Mouse (Mus musculus) layer of hippocampus, postnatal 25 days (tissue): Measurements from ENCODE around the gene Tom1. TPM values are rescaled to one million over a fixed set of nuclear protein-coding genes. Genes with fewer than 3 reads are reported as not detected.

Experiments used
- DNase-seq, 2 experiments: peaks; one replicate each; pipeline ENCODE4 v3.0.0; 2022; ENCODE audit warnings: mixed read lengths in 2 of 2, low spot score in 1 of 2; ENCODE audit errors: extremely low spot score in 1 of 2
- total RNA-seq, 2 experiments: library from RNA; stranded (reverse); gene quantifications; 2 replicates each; pipeline ENCODE4 v1.2.3; 2021

The Tom1 gene
- total RNA-seq: 10 to 100 TPM; 37.3 to 38.7 TPM

DNA sequence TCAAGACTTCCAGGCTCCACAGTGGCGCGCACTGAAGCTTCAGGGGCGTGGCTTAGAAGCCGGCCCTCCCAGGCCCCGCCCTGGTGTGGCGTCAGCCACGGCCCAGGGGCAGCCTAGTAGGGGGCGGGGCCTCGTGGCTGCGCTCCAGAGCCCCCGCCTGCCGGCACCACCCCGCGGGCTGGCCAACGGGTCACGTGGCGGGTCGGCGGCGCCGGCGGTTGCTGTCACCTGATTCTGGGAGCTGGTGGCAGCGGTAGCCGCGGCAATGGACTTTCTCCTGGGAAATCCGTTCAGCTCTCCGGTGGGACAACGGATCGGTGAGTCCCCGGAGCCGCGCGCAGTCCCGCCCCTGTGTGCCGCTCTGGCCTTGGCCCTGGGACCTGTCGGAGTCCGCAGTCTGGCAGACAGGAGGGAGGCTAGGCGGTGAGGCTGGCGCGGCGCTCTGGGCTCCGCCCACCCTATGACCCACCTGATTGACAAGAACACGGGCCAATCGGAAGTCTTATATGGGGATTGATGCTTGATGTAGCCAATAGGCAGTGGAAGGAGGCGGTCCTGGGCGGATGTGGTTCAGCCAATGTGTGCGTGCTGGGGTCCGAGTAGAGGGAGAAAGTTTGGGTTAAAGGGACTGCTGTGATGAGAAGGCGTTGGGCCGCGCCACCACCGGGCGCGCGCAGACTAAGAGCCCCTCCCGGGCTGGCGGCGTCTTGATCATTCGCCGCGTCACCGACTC lies at the start of gene Tom1:
Tom1 (plus strand) TSS at position 195 of the 733 bp plus-strand sequence.
- peak; percentile 99 to 100 for DNase-seq

DNA sequence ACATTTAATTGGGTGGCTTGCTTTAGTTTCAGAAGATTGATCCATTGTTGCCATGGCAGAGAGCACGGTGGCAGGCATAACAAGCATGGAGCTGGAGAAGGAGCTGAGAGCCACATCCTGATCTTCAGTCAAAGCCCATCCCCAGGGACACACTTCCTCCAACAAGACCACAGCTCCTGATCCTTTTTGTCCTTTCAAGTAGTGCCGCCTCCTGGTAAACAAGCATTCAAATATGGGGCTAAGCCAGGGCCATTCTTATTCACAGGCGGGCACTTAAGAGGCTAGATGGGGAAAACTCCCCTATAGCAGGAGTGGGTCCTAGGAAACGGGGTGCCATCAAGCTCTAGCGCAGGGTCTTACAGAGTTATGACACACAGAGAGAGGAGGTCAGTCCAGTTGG lies 46.1 kb upstream of the Tom1 start:
- DNase-seq: no peak

DNA sequence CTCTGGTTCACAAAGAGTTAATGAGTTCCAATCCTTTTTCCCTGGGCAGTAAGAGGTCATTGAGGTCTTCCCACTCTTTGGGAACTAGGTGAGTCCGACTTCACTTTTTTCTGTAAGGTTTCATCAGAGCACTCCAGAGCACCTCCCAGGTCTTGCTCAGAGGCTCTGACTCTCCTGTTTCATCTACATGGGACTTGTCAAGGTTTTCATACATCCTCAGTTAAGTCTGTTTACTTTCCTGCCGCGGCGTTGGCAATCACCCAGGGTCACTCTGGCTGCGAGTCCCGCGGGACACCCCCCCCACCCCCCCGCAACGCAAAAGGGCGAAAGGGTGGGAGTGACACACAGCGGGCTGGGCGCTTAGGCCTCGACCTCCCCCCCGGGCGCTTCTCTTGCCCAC lies 43.5 kb upstream of the Tom1 start:
- no peak for DNase-seq

DNA sequence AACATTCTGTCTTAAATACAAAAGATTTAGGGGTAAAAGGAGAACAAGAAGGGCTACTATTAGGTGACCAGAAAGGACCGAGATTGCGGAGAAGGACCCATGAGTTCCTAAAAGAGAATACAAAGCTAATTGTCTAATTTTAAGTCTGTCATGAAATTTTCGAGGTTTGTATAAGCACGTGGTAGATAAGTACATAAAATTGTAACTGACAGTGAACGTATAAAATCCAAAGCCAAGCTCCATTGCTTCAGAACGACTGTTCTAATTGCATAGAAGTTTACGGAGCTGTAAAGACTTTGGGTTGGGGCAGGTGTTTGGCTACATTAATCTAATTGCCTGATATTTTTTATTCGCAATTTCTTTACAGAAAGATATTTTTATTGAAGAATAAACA lies 40.4 kb upstream of the Tom1 start, which contains the start of gene Hmgxb4:
Hmgxb4 (plus strand) TSS at position 276 of the 394 bp plus-strand sequence.
- no peak for DNase-seq

DNA sequence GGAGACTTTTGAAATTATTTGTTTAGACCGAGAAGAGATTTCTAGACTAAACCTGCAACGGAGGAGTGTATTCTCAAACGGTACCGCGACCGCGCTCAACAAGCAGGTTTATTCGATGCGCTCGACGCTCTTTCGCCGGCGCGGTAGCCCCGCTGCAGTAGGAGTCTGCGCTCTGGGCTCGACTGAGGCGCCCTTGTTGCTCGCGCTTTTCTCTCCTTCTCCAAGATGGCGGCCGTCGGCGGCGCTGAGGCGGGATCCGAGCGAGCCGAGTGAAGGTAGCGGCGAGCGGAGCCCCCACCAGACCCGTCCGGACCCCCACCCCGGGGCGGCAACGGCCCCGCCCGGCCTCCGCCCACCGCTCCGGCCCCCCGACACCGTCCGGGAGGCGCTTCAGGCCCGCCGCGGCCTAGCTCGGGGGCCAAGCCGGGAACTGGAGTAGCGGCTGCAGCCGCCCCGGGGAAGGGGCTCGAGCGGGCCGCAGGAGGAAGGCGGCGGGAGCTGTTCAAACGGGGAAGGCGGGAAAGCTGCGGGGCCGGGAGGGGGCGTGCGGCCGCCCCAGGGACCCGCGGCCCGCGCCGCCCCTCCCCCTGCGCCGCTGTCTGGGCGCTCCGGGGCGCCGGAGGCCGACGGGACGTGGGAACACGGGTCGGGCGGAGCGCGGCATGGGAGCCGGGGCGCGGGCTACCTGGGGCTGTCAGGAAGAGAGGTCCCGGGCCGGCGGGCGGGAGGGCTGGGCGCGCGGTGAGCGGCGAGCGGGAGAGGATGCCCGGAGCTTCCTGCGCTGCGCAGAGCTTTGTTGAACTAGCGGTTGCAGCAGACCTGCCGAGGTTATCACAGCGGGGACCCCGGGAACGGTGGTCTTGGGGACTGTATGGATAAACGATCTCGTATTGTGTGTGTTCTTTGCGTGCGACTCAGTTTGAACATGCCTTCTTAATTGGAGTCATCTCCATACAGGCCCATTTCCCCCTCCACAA lies 39.7 kb upstream of the Tom1 start:
- peak; percentile 68 to 78 for DNase-seq

DNA sequence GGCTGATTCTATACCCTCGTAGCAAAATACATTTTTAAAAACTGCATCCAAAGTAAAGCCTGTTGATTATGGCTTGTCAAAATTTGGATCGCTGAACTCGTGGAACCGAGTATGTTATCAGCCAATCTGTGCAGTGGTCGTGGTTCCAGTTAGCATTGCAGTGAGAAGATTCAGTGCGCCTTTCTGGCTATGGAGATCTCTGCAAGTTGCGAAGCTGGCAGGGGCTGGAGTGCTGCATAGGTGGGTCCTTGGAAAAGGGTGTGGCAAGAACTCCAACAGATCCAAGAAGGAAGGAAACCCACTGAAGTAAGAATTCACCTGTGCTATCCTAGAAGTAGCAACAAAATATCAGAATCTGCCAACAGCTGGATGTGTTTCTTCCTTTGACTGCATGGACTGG lies 39.0 kb upstream of the Tom1 start:
- DNase-seq: no peak

DNA sequence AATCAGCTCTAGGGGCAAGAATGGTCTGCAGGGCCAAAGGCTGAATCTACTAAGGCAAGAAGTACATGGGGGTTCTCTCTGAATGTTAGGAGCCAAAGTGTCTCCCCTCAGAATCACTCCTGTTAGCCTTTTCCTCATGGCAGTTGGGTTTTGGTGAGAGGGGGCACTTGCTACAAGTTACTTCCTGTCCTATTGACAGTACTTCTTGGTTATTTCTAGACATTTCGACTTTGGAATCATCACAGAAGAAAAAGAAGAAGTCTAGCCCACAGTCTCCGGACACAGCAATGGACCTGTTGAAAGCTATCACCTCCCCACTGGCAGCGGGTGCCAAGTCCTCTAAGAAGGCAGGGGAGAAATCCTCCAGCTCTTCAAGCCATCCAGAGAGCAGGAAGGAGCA lies 33.1 kb upstream of the Tom1 start:
- DNase-seq: no peak

DNA sequence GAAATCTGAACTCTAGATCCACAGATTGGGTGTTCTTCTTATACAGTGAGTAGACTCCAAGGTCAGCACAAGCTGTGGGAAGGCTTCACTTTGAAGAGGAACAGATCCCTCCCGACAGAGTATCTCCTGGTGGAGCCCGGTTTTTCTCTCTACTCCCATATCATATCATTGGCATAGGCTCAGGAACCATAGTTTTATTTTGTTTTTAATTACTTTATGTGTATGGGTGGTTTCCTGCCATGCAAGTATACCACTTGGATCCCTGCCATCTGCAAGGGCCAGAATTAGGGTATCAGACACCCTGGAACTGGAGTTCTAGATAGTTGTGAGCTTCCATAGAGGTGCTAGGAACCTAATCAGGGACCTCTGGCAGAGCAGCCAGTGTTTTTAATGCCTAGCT lies 24.7 kb upstream of the Tom1 start:
- DNase-seq: no peak

DNA sequence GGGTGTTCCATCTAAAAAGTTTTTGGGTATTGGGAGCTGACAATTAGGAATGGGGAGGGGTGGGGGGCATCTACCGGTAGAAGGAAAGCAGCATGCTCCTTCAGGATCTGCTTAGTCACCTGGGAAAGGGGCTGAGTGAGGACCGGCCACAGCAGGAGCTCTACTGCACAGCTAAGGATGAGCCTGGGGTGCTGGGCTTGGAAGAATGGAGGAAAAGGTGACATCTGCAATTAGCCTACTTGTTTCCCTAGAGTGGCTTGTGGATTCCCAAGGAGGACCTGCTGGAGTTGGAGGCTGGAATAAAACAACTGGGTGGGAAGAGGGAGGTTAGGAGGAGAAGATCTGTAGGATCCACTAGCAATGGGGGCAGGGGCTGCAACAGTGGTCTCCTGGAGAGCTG lies 19.9 kb upstream of the Tom1 start:
- no peak for DNase-seq

DNA sequence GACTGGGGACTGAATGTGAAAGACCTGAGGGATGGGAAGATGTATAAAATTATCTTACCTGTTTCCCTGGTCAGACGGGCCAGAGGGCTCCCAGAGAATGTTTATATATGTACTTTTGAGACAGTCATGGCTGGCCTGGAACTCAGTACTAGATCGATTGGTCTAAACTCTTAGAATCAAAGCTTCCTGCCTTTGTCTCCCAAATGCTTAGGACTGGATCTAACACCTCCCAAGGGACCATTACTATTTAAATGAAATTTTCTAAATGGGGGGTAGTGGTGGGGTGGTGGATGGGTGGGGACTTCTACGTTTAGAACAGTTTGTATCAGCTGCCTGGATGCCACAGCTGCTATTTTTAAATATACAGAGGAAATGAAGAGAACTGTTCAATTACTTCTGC lies 19.5 kb upstream of the Tom1 start:
- no peak for DNase-seq

DNA sequence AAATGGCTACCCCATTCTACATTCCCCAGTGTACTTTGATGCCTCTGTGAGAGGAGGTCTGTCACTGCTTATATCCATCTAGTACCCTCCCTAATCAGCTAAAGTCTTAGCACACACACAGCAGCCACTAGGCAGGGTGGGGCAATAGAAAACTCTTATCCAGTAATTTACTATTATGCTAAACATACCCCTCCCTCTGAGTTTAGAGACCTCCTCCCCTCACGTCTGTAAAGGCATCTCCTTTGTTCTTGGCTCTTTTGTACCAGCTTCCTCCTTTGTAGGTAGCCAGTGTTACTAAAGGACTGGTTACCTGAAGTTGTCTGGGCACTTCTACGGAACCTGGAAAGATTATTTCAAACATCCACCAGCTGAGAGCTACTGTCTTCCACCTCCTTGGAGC lies 17.5 kb upstream of the Tom1 start:
- no peak for DNase-seq

DNA sequence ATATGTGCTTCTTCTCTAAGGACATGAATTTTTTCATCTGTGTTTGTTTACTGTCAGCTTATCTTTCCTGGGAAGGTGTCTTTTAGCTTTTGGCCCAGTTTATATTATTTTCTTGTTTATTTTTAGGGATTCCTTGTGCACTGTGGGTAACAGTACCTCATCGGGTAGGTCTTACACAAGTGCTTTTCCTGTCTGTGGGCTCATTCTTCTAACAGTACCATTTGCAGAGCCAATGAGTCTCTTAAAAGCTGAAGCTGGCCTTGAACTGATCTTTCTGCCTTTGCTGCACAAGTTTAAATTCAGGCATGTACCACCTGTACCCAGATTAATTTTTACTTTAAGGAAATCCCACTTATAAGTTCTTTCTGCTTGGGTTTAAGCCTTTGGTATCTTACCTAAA lies 17.1 kb upstream of the Tom1 start:
- DNase-seq: no peak

DNA sequence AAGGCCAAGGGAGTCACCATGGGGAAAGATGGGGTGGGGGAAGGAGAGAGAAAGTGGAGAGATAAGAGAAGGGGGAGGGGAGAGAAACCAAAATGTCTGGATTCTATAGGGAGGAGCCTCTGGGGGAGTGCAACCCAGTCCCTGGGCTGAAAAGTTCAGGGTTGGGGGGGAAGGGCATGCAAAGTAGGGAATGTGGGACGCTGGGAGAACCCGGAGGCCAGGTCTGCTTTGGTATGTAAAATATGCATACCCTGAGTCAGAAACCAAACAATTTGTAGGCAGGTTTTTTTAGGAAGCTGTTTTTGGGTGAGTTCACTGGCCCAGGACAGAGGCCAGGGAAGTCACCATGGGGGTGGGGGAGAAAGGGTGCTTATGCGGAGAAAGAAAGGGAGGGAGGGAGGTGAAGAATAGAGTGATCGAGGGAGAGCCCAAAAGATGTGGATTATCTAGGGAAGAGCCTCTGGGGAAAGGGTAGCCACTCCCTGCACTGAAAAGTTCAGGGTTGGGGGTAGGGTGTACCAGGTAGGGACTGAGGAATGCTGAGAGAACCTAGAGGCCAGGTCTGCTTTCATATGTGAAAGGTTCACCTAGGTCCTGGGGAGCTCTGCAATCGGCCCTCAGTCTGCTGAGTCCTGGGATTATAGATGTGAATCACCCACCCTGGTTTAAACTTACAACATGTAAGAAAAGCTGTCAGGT lies 15.1 kb upstream of the Tom1 start:
- DNase-seq: no peak

DNA sequence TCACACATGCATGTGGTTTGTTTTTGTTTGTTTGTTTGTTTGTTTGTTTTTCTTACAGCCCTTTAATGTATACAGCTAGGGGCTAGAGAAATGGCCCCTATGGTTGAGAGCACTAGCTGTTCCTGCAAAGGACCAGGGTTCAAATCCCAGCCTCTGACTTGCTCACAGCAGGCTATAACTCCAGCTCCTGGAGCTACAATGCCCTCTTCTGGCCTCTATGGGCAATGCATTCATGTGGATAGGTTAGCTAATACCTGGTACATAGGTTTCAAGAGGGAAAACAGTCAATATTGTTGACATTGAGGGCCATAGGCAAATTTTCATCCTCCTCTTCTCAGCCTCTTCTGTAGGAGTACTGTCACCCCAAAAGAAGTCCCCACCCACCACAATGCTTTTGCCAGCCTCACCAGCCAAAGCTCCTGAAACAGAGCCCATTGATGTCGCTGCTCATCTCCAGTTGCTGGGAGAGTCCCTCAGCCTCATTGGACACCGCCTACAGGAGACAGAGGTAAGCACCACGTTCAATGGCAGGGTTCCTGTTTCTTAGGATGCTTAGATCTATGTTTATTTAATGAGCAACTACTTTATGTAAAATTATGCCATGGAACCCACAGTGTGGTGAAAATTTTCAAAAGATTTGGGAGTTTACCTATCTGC lies 9.7 kb upstream of the Tom1 start:
- no peak for DNase-seq

DNA sequence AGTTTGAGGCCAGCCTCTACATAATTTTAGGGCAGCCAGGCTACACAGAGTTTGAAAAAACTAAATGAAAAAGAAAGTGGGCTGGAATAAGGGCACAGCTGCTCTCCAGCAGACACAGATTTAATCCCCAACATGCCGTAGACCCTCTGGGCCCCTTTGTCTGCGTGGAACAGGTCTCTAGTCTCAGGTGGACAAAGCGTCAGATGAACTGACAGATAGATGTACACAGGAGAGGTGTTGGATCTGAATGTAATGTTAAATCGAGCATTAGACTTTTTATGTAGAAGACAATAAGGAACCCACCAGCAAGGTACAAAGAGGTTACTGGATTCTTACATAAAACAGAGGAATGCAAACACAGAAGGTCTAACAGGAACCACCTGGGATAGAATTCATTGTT lies 7.7 kb upstream of the Tom1 start:
- DNase-seq: no peak

DNA sequence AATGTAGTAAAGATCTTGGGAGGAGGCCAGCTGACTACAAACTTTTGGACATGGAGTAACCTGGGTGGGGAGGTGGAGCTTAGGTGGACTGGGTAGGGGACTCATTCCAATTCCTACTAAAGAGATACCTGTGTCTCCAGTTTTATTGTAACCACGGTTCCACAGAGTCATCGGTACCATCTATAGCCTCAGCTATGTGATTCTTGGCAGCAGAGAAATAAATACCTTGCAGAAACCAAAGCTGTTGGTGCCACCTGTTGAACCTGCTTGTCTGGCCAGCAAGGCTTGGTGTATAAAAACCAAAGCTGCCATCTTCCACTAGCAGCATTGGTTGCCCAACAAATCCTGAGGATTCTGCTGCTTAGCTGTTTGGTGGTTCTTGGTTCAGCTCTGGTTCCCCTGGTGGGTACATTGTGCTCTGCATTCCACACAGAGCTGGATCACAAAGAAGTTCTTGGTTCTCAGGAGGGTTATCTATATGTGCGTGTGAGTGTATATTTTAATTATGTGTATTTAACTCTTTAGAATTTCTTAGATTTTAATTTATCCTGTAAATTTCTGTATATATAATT lies 3.0 kb upstream of the Tom1 start:
- DNase-seq: no peak

DNA sequence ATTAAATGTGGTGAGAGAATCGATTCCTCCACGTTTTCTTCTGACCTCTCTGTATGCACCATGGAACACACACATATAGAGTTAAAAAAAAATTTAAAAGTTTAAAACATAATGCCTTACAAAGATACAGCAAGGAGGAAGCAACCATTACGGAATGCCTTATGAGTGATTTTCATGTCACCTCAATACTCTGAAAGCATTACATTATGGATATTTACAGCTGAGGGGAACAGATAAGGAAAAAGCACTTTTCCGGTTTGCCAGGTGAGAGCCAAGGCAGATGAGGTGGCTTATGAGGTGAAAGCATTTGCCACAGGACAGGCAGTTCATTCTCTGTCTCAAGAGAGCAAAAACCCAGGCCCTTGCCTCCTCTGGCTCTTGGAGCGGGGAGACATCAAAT lies 544 bp upstream of the Tom1 start:
- no peak for DNase-seq

DNA sequence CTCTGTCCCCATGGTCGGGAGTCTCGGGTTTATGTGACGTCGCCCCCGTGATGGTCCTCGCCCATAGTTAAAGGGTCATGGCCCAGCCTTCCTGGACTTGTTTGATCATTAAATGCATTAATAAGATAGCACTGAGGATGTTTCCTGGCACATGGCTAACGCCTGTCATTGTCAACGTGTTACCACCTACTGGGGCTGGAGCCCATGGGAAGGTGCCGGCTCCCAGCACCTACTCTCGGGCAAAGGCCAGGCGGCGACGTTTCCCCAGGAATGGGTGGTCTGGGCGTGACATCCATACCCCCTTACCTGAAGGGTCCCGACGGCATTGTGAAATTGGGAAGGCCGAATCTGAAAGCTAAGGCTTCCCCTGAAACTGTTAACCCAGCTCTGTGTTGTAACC lies 780 bp downstream of the Tom1 start:
- DNase-seq: no peak

DNA sequence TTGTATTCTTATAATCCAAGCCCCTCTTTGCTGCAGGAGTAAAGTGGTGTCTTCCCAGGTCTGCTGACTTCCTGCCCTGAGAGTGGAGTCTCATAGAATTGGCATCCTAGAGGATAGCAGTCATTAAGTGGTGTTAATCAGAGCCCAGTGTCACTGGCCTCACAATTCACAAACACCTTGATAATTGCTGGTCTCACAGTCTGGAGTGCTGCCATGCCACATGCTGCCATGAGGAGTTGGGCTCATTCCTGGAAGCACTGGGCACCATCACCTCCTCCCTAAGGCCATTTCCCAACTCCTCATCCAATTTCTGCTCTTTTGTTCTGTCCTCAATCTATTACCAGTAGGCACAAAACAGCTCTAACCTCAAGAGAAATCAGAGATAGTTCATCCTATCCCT lies 2.1 kb downstream of the Tom1 start:
- no peak for DNase-seq

DNA sequence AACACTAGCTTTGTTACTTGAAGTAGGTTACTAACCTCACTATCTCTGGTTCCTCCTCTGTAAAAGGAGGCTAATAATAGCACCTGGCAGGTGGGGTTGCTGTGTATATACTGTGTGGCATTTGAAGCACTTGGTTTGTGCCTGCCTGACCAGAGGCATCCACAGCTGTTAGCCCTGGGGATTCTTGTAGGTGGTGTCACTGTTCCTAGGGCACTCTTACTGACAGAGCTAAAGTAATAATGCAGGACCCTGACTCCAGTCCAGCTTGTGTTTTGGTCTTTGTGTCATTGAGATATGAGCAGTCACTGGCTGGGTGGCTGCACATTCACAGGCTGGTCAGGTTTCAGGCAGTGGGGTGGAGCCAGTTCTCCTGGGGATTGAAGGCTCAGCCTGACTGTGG lies 5.0 kb downstream of the Tom1 start:
- no peak for DNase-seq
